14 mouse cellular contexts compared by ENCODE assay signal in the genomic region with DNA sequence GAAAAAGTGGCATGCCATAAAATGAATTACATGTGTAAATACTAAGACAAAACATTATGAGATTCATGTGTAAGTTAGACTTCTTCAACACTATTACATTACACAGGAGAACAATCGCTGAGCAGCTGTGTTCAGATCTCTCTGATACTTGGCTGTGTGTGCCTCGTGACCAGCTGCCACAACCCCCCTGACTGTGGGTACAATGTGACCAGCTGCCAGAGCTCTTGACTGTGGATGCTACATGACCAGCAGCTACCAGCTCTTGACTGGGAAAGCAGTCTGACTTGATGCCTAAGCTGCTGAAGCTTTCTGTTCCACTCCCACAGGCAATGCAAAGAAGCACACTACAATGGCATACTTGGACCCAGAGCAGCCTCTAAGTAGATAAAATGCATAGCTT.
DNase-seq lines count a peak whose midpoint lies in the region; ATAC-seq lines count a peak whose summit lies in the region.
"Had no signal": no experiment of that assay in that cellular context is flagged by ENCODE, and none has a peak within 500 bp of the region (broad histone marks: within the 10 kb centered on the region; RNA-seq: fewer than 3 reads in every experiment).

No protein-coding gene starts in this region.

- no peaks in the 10 kb centered on the region for H3K36me3 ChIP-seq in limb, embryonic 12.5 days
- H3K36me3 ChIP-seq in limb, embryonic 10.5 days, result no peaks in the 10 kb centered on the region
- H3K36me3 ChIP-seq in embryonic facial prominence, embryonic 14.5 days (ENCODE audit: control insufficient read depth, insufficient read depth, low read length), result no peaks in the 10 kb centered on the region
- no peaks in the 10 kb centered on the region for H3K36me3 ChIP-seq in midbrain, embryonic 12.5 days
- H3K36me3 ChIP-seq: liver, embryonic 13.5 days had no signal

- 83% methylated on average over 2 of the region's 2 CpGs for WGBS in limb, embryonic 12.5 days
- 81% methylated on average over 2 of the region's 2 CpGs for WGBS in limb, embryonic 10.5 days
- 41% methylated on average over 2 of the region's 2 CpGs for WGBS in embryonic facial prominence, embryonic 14.5 days
- 58% methylated on average over 2 of the region's 2 CpGs for WGBS in midbrain, embryonic 12.5 days

- peak; percentile 63; the same call in 1 of the 2 replicates for ATAC-seq in limb, embryonic 12.5 days (ENCODE audit: insufficient number of reproducible peaks, insufficient read depth, low FRiP score, low TSS enrichment, low read depth)
- peak; percentile 90 for ATAC-seq in embryonic facial prominence, embryonic 14.5 days (ENCODE audit: low read depth)
- ATAC-seq in midbrain, embryonic 12.5 days (ENCODE audit: low FRiP score, low read depth), result peak; percentile 95

- H3K27me3 ChIP-seq in limb, embryonic 12.5 days, result no peaks in the 10 kb centered on the region
- H3K27me3 ChIP-seq in limb, embryonic 10.5 days (ENCODE audit: low read depth, poor library complexity, severe bottlenecking), result no peaks in the 10 kb centered on the region
- no peaks in the 10 kb centered on the region for H3K27me3 ChIP-seq in embryonic facial prominence, embryonic 14.5 days (replicated peaks; ENCODE audit: control insufficient read depth, insufficient read depth, low read length)
- no peaks in the 10 kb centered on the region for H3K27me3 ChIP-seq in midbrain, embryonic 12.5 days
- H3K27me3 ChIP-seq: liver, embryonic 13.5 days had no signal

- no peak overlapping the region for H3K4me3 ChIP-seq in limb, embryonic 12.5 days (replicated peaks)
- H3K4me3 ChIP-seq in limb, embryonic 10.5 days, result no peak overlapping the region
- H3K4me3 ChIP-seq in embryonic facial prominence, embryonic 14.5 days (ENCODE audit: low read depth, low read length), result no peak overlapping the region
- H3K4me3 ChIP-seq in midbrain, embryonic 12.5 days, result no peak overlapping the region
- H3K4me3 ChIP-seq: liver, embryonic 13.5 days had no signal

- H3K4me2 ChIP-seq in limb, embryonic 12.5 days, result no peak overlapping the region
- H3K4me2 ChIP-seq in embryonic facial prominence, embryonic 14.5 days (ENCODE audit: low read depth, low read length), result no peak overlapping the region
- no peak overlapping the region for H3K4me2 ChIP-seq in midbrain, embryonic 12.5 days (replicated peaks)
- H3K4me2 ChIP-seq: liver, embryonic 13.5 days had no signal

- no peak overlapping the region for H3K27ac ChIP-seq in limb, embryonic 12.5 days
- no peak overlapping the region for H3K27ac ChIP-seq in limb, embryonic 10.5 days
- no peak overlapping the region for H3K27ac ChIP-seq in embryonic facial prominence, embryonic 14.5 days (replicated peaks; ENCODE audit: low read depth, low read length)
- H3K27ac ChIP-seq in midbrain, embryonic 12.5 days (replicated peaks), result no peak overlapping the region
- H3K27ac ChIP-seq: liver, embryonic 13.5 days had no signal

- H3K9me3 ChIP-seq in limb, embryonic 12.5 days, result no peaks in the 10 kb centered on the region
- H3K9me3 ChIP-seq in limb, embryonic 10.5 days (replicated peaks), result no peaks in the 10 kb centered on the region
- H3K9me3 ChIP-seq in embryonic facial prominence, embryonic 14.5 days (ENCODE audit: control insufficient read depth, low read length), result no peaks in the 10 kb centered on the region
- no peaks in the 10 kb centered on the region for H3K9me3 ChIP-seq in midbrain, embryonic 12.5 days
- H3K9me3 ChIP-seq: liver, embryonic 13.5 days had no signal

- H3K4me1 ChIP-seq in limb, embryonic 12.5 days (replicated peaks), result no peaks in the 10 kb centered on the region
- H3K4me1 ChIP-seq in limb, embryonic 10.5 days, result no peaks in the 10 kb centered on the region
- H3K4me1 ChIP-seq in embryonic facial prominence, embryonic 14.5 days (ENCODE audit: control insufficient read depth, insufficient read depth, low read length), result no peaks in the 10 kb centered on the region
- no peaks in the 10 kb centered on the region for H3K4me1 ChIP-seq in midbrain, embryonic 12.5 days
- H3K4me1 ChIP-seq: liver, embryonic 13.5 days had no signal

- peak; percentile 9 for DNase-seq in embryo, embryonic 11 days
- DNase-seq in embryo, embryonic 10.5 days (ENCODE audit: low spot score), result no peak
- DNase-seq in limb, embryonic 10.5 days (ENCODE audit: low spot score), result no peak
- DNase-seq in embryonic facial prominence, embryonic 14.5 days (ENCODE audit: low spot score), result peak; percentile 71
- DNase-seq in heart, postnatal 4 days, result no peak
- no peak for DNase-seq in spleen, adult 18-20 months
- DNase-seq: cerebellum, adult 8-10 months; heart, adult 18-20 months; kidney, postnatal 4 days; liver, embryonic 13.5 days; lung, postnatal 14 days; thymus, adult 2 months had no signal

- H3K9ac ChIP-seq in limb, embryonic 12.5 days (replicated peaks), result no peak overlapping the region
- H3K9ac ChIP-seq in embryonic facial prominence, embryonic 14.5 days (ENCODE audit: low read depth, low read length), result no peak overlapping the region
- H3K9ac ChIP-seq in midbrain, embryonic 12.5 days (replicated peaks), result no peak overlapping the region
- H3K9ac ChIP-seq: liver, embryonic 13.5 days had no signal

Comparison
In these comparisons a context has a peak if more than half of its experiments do, and no peak if none do; other contexts are left out.
1. DNase-seq: peak in embryo, embryonic 11 days (single experiment) and embryonic facial prominence, embryonic 14.5 days (single experiment); none in embryo, embryonic 10.5 days (single experiment), limb, embryonic 10.5 days (single experiment), heart, postnatal 4 days (single experiment) and spleen, adult 18-20 months (0 of 2).
2. Peak in every context shown above with its lines, with median percentiles within 50 percentile points of each other: ATAC-seq.